ENCODE assay signal across 10 mouse cellular contexts in genomic region chr13:91915582-91916239, GRCm38 (mm10). TPM values are rescaled to one million over a fixed set of nuclear protein-coding genes. Genes with fewer than 3 reads are reported as not detected.
DNase-seq lines count a peak whose midpoint lies in the region; TF ChIP-seq lines count a peak whose summit lies in the region.
"Had no signal": no experiment of that assay in that cellular context is flagged by ENCODE, and none has a peak within 500 bp of the region (broad histone marks: within the 10 kb centered on the region; RNA-seq: fewer than 3 reads in every experiment).

No protein-coding gene starts in this region.

- intact Hi-C loops in left cerebral cortex, postnatal 10 days (cut with DNase I): no loop called here

- peak; percentile 11 to 13 for DNase-seq in cerebellum, postnatal 25 days
- no peak for DNase-seq in cerebellum, adult 18-20 months
- DNase-seq in brain, embryonic 14.5 days (ENCODE audit: low read depth): peak; percentile 81
- DNase-seq in heart, postnatal 4 days: peak; percentile 26
- DNase-seq in left cerebral cortex, postnatal 10 days (ENCODE audit: extremely low spot score in 1 of 2, low spot score in 2 of 2): peak; percentile 30 to 41
- peak; percentile 62 to 72 for DNase-seq in right cerebral cortex, postnatal 10 days (ENCODE audit: low spot score in 2 of 2)
- DNase-seq in gastrocnemius, adult 18-20 months (ENCODE audit: low spot score): no peak
- no peak for DNase-seq in thymus, adult 2 months

- no peak for TF ChIP-seq CTCF in brain, embryonic 14.5 days (IDR thresholded peaks at IDR 0.05; ENCODE audit: borderline replicate concordance, extremely low read depth, insufficient read depth, insufficient read length)
- TF ChIP-seq CTCF in thymus, adult 2 months (IDR thresholded peaks at IDR 0.05; ENCODE audit: borderline replicate concordance, control insufficient read depth, extremely low read depth, insufficient read depth, low read length, poor library complexity): no peak

- no peak overlapping the region for H3K27ac ChIP-seq in thymus, adult 2 months (ENCODE audit: control insufficient read depth, insufficient read depth, low read length)

- H3K4me3 ChIP-seq in thymus, adult 2 months (ENCODE audit: control insufficient read depth, insufficient read depth, low read length): no peak overlapping the region

- WGBS in thymus, adult 2 months: 37% methylated on average over 6 of the region's 6 CpGs

- no peaks in the 10 kb centered on the region for H3K36me3 ChIP-seq in thymus, adult 2 months (ENCODE audit: control insufficient read depth, insufficient read depth, low read length)

- TF ChIP-seq POLR2A in brain, embryonic 14.5 days (IDR thresholded peaks at IDR 0.05; ENCODE audit: borderline replicate concordance, extremely low read depth, insufficient read depth, insufficient read length, poor library complexity, severe bottlenecking): no peak
- TF ChIP-seq POLR2A in thymus, adult 2 months (IDR thresholded peaks at IDR 0.05; ENCODE audit: control insufficient read depth, extremely low read depth, insufficient read depth, low read length, poor library complexity): no peak

- no peaks in the 10 kb centered on the region for H3K27me3 ChIP-seq in thymus, adult 2 months (ENCODE audit: control insufficient read depth, insufficient read depth, low read length)
- H3K27me3 ChIP-seq: CH12.LX had no signal

- peaks cover 4% of the 10 kb centered on the region; the same call in 1 of the 2 replicates for H3K4me1 ChIP-seq in thymus, adult 2 months (replicated peaks; ENCODE audit: control insufficient read depth, insufficient read depth, low read length)

RNA-seq across cellular contexts. Expression of gene Ckmt2, which starts 39.0 kb away (rescaled TPM):
- 0.05 and 0.15 TPM in 2 replicates for polyA plus RNA-seq in brain, embryonic 14.5 days (2012; rRNA removed)
- 100 to 1,000 TPM; 279 to 301 TPM for total RNA-seq in heart, postnatal 4 days (2021)
- total RNA-seq in left cerebral cortex, postnatal 10 days (2021): not detected
- 1,000 to 10,000 TPM; 1,267 to 1,509 TPM for total RNA-seq in gastrocnemius, adult 18-20 months (2021)
- polyA plus RNA-seq in thymus, adult 2 months (2012; rRNA removed): 4.4 and 80.0 TPM in 2 replicates
- total RNA-seq: CH12.LX; neutrophil, adult 5-6 weeks had no signal

Comparison
In these comparisons a context has a peak if more than half of its experiments do, and no peak if none do; other contexts are left out.
1. DNase-seq: peak in cerebellum, postnatal 25 days (2 of 2), brain, embryonic 14.5 days (single experiment), heart, postnatal 4 days (single experiment), left cerebral cortex, postnatal 10 days (2 of 2) and right cerebral cortex, postnatal 10 days (2 of 2); none in cerebellum, adult 18-20 months (0 of 2), gastrocnemius, adult 18-20 months (single experiment) and thymus, adult 2 months (single experiment).
2. RNA of gene Ckmt2, which starts 39.0 kb away (total RNA-seq): 1,267 to 1,509 TPM in gastrocnemius, adult 18-20 months and 279 to 301 TPM in heart, postnatal 4 days; not detected in left cerebral cortex, postnatal 10 days; every median in the first group is over 100 times any median in the second.